Mouse (Mus musculus) megakaryocyte, embryonic 14.5 days (primary cell): ENCODE results near the gene Arnt.

Experiments used
- FLI1 ChIP-seq: IDR thresholded peaks from 2 replicates; pipeline ENCODE4 v1.6.1; 2012; ENCODE audit warnings: low read length, inconsistent platforms, mixed read lengths
- GATA1 ChIP-seq: IDR thresholded peaks from 3 replicates; pipeline ENCODE4 v1.6.1; 2012; ENCODE audit warnings: mixed read lengths, low read length, inconsistent platforms, borderline replicate concordance

DNA sequence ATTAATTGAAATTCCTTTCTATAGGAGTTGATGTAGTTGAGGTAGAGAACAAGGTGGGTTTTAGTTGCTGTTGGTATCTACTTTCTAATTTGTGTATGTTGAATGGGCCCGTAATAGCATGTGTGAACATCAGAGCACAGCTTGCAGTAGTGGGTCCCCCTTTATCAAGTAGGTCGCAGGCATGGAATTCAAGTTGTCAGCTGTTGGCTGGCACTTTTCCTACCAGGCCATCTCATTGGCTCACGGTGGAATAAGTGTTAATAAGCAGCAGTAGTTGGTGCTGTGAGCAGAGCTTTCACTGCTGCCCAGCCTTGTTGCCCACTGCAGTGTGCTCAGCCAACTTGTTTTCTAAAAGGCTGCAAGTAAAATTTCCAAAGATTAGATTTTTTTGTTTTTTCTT lies 54.5 kb downstream of the Arnt start:
- no peak for TF ChIP-seq GATA1
- no peak for TF ChIP-seq FLI1
